Mouse (Mus musculus): ENCODE data around the gene Rnf145.

Rnf145 gene

GRCm38 (mm10) chr11:44509906-44510305, 8.9 kb upstream of the Rnf145 start:
- no peak for DNase-seq (ENCODE audit: low read depth, low spot score)

- DNase-seq (ENCODE audit: low read depth, low spot score): no peak
Observed at GRCm38 (mm10) chr11:44510371-44510770, 8.4 kb upstream of the Rnf145 start.

- no peak for DNase-seq (ENCODE audit: low read depth, low spot score)
Observed at GRCm38 (mm10) chr11:44512044-44513025, 6.4 kb upstream of the Rnf145 start.

DNA sequence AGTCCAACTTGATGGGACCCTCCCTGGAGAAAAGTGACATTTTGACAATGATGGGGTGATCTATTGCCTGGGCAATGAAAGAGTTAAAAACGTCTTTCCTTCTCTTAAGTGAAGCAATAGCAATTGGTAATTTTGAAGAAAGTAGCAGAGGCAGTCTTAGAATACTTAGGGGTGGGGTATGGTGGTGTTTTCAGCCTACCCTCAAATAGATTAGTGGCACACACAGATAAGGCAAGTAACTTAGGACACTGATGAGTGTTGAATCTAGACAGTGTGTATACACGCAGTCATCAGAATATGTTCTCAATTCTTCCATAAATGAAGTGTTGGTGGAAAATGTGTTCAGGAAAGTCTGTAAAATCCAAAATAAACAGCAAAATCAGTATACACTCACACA, 5.7 kb upstream of the Rnf145 start:
- DNase-seq (ENCODE audit: low read depth, low spot score): no peak

DNA sequence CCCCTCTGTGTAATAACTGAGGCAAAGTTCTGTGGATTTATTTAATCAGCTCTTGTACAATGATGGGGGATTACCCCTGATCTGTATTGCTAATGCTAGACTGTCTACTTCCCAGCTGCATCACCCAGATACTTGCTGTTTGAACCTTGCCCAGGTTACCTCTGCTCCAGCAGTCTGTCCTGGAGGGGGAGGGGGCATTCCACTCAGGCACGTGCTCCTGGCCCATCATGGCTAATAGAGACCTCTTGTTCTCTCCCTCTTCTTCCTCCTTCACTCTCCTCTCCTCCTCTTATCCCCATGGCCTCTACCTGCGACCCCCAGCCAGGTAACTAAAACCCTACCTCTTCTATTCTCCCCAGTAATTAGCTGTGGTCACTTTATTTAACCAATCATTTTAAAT, 4.1 kb upstream of the Rnf145 start:
- DNase-seq (ENCODE audit: low read depth, low spot score): no peak

DNA sequence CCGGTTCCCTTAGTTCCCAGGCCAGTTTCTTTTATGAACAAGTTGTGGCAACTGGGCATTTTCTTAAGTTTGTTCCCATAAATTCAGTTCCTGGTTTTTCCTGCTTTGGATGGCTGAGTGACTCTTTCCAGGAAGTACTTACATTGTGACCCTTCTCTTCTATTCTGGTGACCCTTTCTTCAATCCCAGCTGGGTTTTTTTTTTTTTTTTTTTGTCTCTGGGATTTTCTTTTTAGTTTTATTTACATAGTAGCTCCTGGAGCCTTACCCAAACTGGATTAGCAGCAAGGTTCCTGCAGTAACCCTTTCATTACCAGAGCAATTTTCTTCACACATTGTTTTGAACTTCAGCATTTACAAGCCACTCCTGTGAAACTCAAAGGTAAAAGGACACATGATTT, 2.4 kb upstream of the Rnf145 start:
- no peak for DNase-seq (ENCODE audit: low read depth, low spot score)

DNA sequence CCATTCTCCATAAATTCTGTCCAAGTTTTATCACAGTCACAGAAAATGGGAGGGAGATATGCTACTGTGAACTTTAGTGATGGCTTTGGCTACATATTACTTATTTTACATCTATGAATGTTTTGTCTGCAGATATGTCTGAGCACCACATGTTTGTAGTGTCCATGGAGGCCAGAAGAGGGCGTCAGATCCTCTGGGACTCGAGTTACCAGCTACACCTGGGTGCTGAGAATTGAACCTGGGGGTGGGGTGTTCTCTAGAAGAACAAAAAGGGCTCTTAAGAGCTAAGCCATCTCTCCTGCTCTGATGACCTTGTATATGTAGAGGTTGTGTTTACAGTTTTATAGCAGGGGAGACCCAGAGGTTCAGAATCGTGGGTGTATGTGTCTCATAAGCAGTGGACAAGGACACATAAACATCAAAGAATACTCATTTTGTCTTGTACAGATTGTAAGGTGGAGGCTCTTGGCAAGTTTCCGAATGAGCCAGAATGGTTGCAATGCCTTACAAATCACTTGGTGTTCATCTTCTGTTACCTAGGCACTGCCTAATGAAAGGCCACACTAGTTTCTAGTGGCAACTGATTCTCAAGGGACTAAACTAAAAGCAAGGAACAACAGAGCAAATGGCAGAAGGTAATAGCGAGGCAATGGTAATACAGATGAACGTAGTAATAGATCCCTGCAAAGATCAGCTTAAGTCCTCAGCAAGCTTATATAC, 1.0 kb upstream of the Rnf145 start:
- peak; percentile 44 for DNase-seq (ENCODE audit: low read depth, low spot score)

DNA sequence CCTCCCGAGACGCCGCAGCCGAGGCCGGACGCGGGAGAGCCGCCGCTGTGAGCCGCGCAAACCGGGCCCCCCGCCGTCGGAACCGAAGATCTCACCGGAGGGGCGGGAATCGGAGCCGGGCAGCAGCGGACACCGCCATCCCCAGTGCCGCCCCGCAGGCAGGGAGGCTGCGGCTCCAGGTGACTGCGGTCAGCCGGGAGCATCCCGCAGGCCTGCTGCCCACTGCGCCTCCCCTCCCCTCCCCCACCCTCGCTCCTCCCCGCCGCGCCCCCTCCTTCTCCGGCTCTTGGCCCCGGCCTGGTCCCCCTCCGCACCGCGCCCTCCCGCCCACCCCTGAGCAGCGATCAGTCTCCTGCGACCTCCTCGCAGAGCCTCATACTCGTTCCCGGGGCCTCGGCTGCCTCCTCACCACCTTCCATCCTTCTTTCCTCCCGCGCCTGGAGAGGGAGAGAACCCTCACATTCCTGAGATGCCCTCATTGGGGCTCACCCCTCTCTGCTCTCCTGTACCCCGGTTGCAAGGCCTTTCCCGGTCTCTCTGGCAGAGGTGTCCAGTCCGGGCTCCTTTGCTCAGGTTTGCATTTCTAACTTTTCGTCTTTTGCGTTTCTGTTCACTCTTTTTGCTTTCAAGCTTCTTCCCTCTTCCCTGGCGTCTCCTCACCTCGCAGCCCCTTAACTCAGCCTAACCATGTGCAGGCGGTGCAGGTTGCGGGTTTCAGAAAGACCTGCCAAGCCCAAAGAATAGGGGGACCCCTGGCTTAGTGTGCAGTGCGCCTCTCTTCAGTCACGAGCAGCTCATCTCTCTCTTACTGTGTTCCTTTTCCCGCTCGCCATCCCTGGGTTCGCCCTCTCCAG, 559 bp downstream of the Rnf145 start:
- DNase-seq (ENCODE audit: low read depth, low spot score): peak; percentile 41

GRCm38 (mm10) chr11:44519950-44520761, 1.4 kb downstream of the Rnf145 start:
- peak; percentile 90 for DNase-seq (ENCODE audit: low read depth, low spot score)

- no peak for DNase-seq (ENCODE audit: low read depth, low spot score)
Observed at GRCm38 (mm10) chr11:44522594-44522993, 3.8 kb downstream of the Rnf145 start.

DNA sequence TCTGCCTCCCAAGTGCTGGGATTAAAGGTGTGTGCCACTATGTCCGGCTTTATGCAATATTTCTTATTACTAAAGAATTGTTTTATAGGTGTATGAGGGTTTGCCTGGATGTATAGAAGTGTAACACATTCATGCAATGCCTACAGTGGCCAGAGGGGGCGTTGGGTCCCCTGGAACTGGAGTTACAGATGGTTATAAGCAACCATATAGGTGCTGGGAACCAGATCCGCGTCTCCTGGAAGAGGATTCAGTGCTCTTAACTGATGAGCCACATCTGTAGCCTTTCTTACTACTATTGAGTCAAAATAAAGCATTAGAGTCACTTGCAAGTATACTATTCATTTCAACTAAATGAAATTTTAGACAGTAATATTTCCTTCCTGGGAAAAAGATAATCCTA, 7.0 kb downstream of the Rnf145 start:
- peak; percentile 73 for DNase-seq (ENCODE audit: low read depth, low spot score)

DNA sequence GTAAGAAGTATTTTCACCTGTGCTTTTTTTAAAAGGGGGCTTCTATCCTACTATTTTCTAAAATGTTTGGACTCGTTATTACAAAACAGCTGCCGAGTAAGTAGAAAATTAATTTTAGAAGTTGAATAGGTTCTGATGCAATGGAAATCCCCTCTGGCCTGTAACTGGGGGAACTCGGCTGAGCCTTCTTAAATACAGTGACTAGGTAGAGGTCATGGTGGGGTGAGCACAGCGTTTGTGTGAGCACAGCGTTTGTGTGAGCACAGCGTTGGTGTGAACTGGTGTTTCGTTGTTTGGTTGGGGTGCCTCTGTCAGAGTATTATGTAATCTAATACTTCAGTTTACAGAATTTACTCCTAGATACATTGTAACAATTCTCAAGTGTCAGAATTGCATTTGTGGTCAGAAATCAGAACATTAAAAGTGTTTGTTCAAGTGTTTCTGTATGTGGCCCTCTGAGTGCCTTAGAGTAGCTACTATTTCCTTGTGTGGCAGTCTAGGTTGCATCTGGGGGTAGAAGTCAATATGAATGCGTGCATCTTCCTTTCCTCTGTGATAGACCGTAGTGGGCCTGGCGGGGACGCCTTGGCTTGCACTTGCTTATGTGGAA, 8.0 kb downstream of the Rnf145 start:
- DNase-seq (ENCODE audit: low read depth, low spot score): no peak

GRCm38 (mm10) chr11:44528560-44529199, 9.9 kb downstream of the Rnf145 start:
- DNase-seq (ENCODE audit: low read depth, low spot score): no peak

- no peak for DNase-seq (ENCODE audit: low read depth, low spot score)
Observed at GRCm38 (mm10) chr11:44529200-44529599, 10.4 kb downstream of the Rnf145 start.

DNA sequence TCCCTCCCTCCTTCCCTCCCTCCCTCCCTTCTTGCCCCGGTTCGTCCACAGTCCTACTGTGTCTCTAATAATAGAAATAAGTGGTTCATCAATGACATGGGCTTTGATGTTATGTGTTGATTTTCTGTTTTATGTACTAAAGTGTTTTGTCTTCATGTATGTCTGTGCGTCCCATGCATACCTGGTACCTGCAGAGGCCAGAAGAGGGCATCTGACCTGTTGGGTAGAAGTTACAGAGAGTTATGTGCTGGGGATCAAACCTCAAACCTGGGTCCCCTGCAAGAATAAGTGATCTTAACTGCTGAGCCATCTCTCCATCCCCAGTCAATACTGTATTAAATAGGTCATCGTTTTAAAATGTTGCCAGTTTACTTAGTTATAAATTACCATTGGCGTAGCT, 11.0 kb downstream of the Rnf145 start:
- DNase-seq (ENCODE audit: low read depth, low spot score): no peak

GRCm38 (mm10) chr11:44530382-44530781, 11.6 kb downstream of the Rnf145 start:
- no peak for DNase-seq (ENCODE audit: low read depth, low spot score)

DNA sequence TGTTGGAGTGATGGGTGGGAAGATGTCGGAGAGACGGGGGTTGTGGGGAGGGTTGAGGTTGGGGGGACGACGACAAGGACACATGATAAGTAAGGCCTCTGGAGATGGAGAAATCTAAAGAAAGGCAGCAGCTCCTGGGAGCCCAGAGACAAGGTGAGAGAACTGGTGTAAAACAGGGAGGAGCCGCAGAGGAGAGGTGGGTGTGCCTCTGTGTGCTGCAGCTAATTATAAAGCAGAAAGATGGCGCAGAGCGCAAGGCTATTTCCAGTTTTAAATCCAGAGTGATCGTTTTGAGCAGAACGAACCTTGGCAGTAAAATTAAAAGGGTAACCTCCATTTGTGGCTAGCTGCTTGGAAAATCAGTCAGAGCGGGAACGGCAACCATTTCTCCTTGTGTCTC, 12.1 kb downstream of the Rnf145 start:
- DNase-seq (ENCODE audit: low read depth, low spot score): no peak

GRCm38 (mm10) chr11:44531617-44532016, 12.9 kb downstream of the Rnf145 start:
- no peak for DNase-seq (ENCODE audit: low read depth, low spot score)

DNA sequence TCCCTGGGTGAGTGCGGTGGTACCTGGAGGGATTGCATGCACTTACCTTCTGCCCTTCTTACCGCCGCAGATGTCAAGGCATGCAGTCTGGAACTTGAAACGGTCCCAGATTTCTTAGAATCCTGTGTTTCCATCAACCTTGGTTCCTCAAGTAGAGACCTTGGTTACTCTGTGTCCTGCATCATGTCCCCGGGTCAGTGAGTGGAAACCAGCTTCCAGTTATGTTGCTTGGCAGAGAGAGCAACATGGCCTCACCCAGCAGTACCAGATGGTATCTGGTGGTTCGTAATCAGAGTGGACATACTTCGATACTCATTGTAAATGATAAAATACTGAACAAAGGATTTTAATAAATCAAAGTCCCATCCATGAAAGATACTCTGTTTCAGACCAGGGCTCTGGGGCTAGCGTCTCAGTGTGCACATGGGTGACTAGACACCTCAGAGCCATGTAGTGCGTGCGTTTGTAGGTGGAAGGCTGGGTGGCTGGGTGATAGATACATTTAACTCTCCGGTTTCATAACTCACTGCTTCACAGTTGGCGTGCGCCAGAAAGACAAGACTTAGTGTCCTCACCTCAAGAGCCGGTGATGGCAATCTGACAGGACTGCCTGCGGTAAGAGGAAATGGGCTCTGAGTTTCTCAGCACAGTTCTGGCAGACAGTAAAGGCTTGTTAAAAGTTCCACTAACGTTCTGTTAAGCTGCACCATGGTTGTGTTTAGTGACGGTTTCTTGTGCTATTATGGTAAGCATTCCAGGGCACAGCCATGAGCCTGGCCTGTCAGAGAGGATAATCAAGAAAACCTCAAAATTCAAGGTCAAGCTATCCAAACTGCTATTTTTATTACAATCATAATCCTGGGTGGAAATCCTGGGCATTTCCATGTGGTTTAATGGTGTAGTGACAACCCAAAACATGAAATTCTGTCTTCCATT, 14.3 kb downstream of the Rnf145 start:
- no peak for DNase-seq (ENCODE audit: low read depth, low spot score)
